In the genomic region with DNA sequence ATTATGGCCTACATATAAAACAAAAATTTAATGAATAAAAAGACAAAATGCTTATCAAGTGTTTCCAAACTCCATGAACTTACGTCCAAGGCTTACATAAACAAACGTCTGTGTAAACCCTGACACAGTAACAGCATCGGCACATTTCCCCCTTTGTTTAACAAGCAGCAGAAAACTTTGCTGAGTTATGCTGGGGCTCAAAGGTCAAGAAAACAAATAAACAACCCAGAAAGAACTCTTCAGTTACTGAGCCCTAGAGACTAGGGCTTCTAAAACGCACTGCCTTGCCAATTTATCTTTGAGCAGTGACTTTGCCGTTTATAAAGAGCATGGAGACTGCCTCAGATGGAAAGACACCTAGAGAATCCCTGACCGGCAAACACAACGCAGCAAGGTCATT, we compare ENCODE assay signal across 9 mouse cellular contexts. TPM values are rescaled to one million over a fixed set of nuclear protein-coding genes. Genes with fewer than 3 reads are reported as not detected.
DNase-seq lines count a peak whose midpoint lies in the region; ATAC-seq and TF ChIP-seq lines count a peak whose summit lies in the region.
"Had no signal": no experiment of that assay in that cellular context is flagged by ENCODE, and none has a peak within 500 bp of the region (broad histone marks: within the 10 kb centered on the region; RNA-seq: fewer than 3 reads in every experiment).

No protein-coding gene starts in this region.

- no peak for TF ChIP-seq CTCF in gastrocnemius, adult 2 months (IDR thresholded peaks at IDR 0.05)
- no peak for TF ChIP-seq CTCF in stomach, postnatal 0 days (IDR thresholded peaks at IDR 0.05; ENCODE audit: low read depth)

- ATAC-seq in limb, embryonic 12.5 days (ENCODE audit: insufficient number of reproducible peaks, insufficient read depth, low FRiP score, low TSS enrichment, low read depth), result no peak
- ATAC-seq in stomach, postnatal 0 days (ENCODE audit: low FRiP score, low TSS enrichment), result peak; percentile 45; the same call in 1 of the 2 replicates
- no peak for ATAC-seq in monocyte, adult 5-6 weeks (replicated peaks; ENCODE audit: insufficient number of reproducible peaks, low FRiP score, low TSS enrichment, poor library complexity, severe bottlenecking)

- WGBS in limb, embryonic 12.5 days, result 32% methylated on average over 7 of the region's 7 CpGs
- 12% methylated on average over 7 of the region's 7 CpGs for WGBS in stomach, postnatal 0 days

- H3K36me3 ChIP-seq in limb, embryonic 12.5 days, result peaks cover 30% of the 10 kb centered on the region
- peaks cover 5% of the 10 kb centered on the region; the same call in 1 of the 2 replicates for H3K36me3 ChIP-seq in stomach, postnatal 0 days (ENCODE audit: control insufficient read depth, insufficient read depth, low read length)

- no peak for DNase-seq in gastrocnemius, adult 2 months
- DNase-seq in gastrocnemius, postnatal 25 days, result no peak
- peak; percentile 44 for DNase-seq in lung, postnatal 10 days
- no peak for DNase-seq in lung, postnatal 36 days
- no peak for DNase-seq in stomach, postnatal 0 days (ENCODE audit: low spot score)
- no peak for DNase-seq in cerebellum, postnatal 10 days

- H3K27ac ChIP-seq in gastrocnemius, adult 2 months, result peak overlapping the region; percentile 95
- H3K27ac ChIP-seq in limb, embryonic 12.5 days, result peak overlapping the region; percentile 58; the same call in 1 of the 2 replicates
- H3K27ac ChIP-seq in stomach, postnatal 0 days (replicated peaks), result peak overlapping the region; percentile 79
- H3K27ac ChIP-seq: embryonic facial prominence, embryonic 15.5 days had no signal

- no peak overlapping the region for H3K9ac ChIP-seq in limb, embryonic 12.5 days (replicated peaks)
- H3K9ac ChIP-seq in stomach, postnatal 0 days (ENCODE audit: low read length), result no peak overlapping the region
- H3K9ac ChIP-seq: embryonic facial prominence, embryonic 15.5 days had no signal

- peak overlapping the region; percentile 33; the same call in 1 of the 2 replicates for H3K4me2 ChIP-seq in limb, embryonic 12.5 days
- H3K4me2 ChIP-seq in stomach, postnatal 0 days (replicated peaks; ENCODE audit: low read depth), result peak overlapping the region; percentile 31; the same call in 1 of the 2 replicates
- H3K4me2 ChIP-seq: embryonic facial prominence, embryonic 15.5 days had no signal

- H3K4me3 ChIP-seq in gastrocnemius, adult 2 months, result peak overlapping the region; percentile 21
- H3K4me3 ChIP-seq in limb, embryonic 12.5 days (replicated peaks), result no peak overlapping the region
- no peak overlapping the region for H3K4me3 ChIP-seq in stomach, postnatal 0 days (ENCODE audit: low read depth, low read length)
- H3K4me3 ChIP-seq: embryonic facial prominence, embryonic 15.5 days had no signal

- H3K4me1 ChIP-seq in limb, embryonic 12.5 days (replicated peaks), result peaks cover 25% of the 10 kb centered on the region
- H3K4me1 ChIP-seq in stomach, postnatal 0 days (replicated peaks; ENCODE audit: control insufficient read depth, insufficient read depth), result no peaks in the 10 kb centered on the region; the same call in 1 of the 2 replicates

- intact Hi-C loops in gastrocnemius, adult 2 months (cut with DNase I), result no loop called here

- no peaks in the 10 kb centered on the region for H3K27me3 ChIP-seq in limb, embryonic 12.5 days
- no peaks in the 10 kb centered on the region for H3K27me3 ChIP-seq in stomach, postnatal 0 days (ENCODE audit: control insufficient read depth, insufficient read depth, low read length)
- H3K27me3 ChIP-seq: embryonic facial prominence, embryonic 15.5 days had no signal

- peaks cover 10% of the 10 kb centered on the region for H3K9me3 ChIP-seq in limb, embryonic 12.5 days
- H3K9me3 ChIP-seq in stomach, postnatal 0 days (ENCODE audit: control insufficient read depth, low read length), result no peaks in the 10 kb centered on the region
- H3K9me3 ChIP-seq: embryonic facial prominence, embryonic 15.5 days had no signal

- no peak for TF ChIP-seq EP300 in stomach, postnatal 0 days (optimal IDR thresholded peaks at IDR 0.05)

RNA-seq across cellular contexts. Expression of gene Mpzl1, which starts 17.7 kb away (rescaled TPM):
- 1 to 10 TPM; 7.0 to 8.7 TPM for total RNA-seq in gastrocnemius, adult 2 months (2021)
- 10 to 100 TPM in 1 of 2 experiments, 1 to 10 TPM in 1; 9.2 to 10.1 TPM for total RNA-seq in gastrocnemius, postnatal 25 days (2021)
- polyA plus RNA-seq in limb, embryonic 12.5 days (2016; fragmentation: Nextera tagmentation; extraction: Ambion mirVana), result 172 and 173 TPM in 2 replicates
- polyA plus RNA-seq in stomach, postnatal 0 days (2015; fragmentation: Nextera tagmentation; extraction: Ambion mirVana), result 71.4 and 76.4 TPM in 2 replicates
- total RNA-seq in monocyte, adult 5-6 weeks (2017), result not detected in 3 replicates
